24 mouse cellular contexts compared by ENCODE assay signal in the genomic region with DNA sequence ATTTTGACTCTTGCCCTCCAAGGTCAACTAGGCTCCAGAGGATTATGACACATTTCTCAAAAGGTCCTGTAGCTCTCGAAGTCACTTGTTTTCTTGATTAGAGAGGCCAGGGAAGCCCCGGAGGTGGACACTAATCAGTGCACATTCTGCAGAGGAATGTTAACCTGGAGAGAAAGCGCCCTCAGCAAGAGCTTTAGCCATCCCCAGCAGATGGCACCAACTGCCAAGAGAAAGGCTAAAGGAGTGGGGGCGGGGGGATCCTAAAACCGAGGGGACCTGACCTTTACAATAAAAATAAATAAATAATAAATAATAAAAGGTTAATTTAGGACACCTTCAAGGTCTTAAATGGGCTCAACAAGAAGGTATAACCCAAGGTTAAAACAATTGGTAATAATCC. TPM values are rescaled to one million over a fixed set of nuclear protein-coding genes. Genes with fewer than 3 reads are reported as not detected.
"Had no signal": no experiment of that assay in that cellular context is flagged by ENCODE, and none has a peak within 500 bp of the region (broad histone marks: within the 10 kb centered on the region; RNA-seq: fewer than 3 reads in every experiment).

No protein-coding gene starts in this region.

- H3K4me3 ChIP-seq: limb, embryonic 13.5 days; liver, embryonic 15.5 days; midbrain, embryonic 10.5 days; midbrain, embryonic 15.5 days; neural tube, embryonic 12.5 days; stomach, embryonic 15.5 days had no signal

- H3K36me3 ChIP-seq: limb, embryonic 13.5 days; liver, embryonic 15.5 days; midbrain, embryonic 10.5 days; midbrain, embryonic 15.5 days; neural tube, embryonic 12.5 days; stomach, embryonic 15.5 days had no signal

- DNase-seq: kidney, adult 9 months; kidney, postnatal 14 days; left cerebral cortex, postnatal 4 days; lung, embryonic 14.5 days; lung, postnatal 10 days; lung, postnatal 4 days; right cerebral cortex, postnatal 14 days; thymus, adult 2 months; thymus, postnatal 4 days had no signal

- H3K9ac ChIP-seq: limb, embryonic 13.5 days; liver, embryonic 15.5 days; lung, embryonic 14.5 days; midbrain, embryonic 15.5 days; neural tube, embryonic 12.5 days; stomach, embryonic 15.5 days had no signal

- H3K27me3 ChIP-seq: limb, embryonic 13.5 days; liver, embryonic 15.5 days; midbrain, embryonic 15.5 days; neural tube, embryonic 12.5 days; stomach, embryonic 15.5 days had no signal

- H3K27ac ChIP-seq: limb, embryonic 13.5 days; liver, embryonic 15.5 days; midbrain, embryonic 10.5 days; midbrain, embryonic 15.5 days; neural tube, embryonic 12.5 days; stomach, embryonic 15.5 days had no signal

- H3K4me2 ChIP-seq: limb, embryonic 13.5 days; liver, embryonic 15.5 days; lung, embryonic 14.5 days; midbrain, embryonic 15.5 days; neural tube, embryonic 12.5 days; stomach, embryonic 15.5 days had no signal

- ATAC-seq: midbrain, embryonic 15.5 days had no signal

- H3K9me3 ChIP-seq: limb, embryonic 13.5 days; liver, embryonic 15.5 days; midbrain, embryonic 10.5 days; midbrain, embryonic 15.5 days; neural tube, embryonic 12.5 days; stomach, embryonic 15.5 days had no signal

- H3K4me1 ChIP-seq: limb, embryonic 13.5 days; midbrain, embryonic 15.5 days; neural tube, embryonic 12.5 days; stomach, embryonic 15.5 days had no signal

RNA-seq across cellular contexts. Expression of a gene that starts 17.9 kb away (rescaled TPM):
- total RNA-seq: layer of hippocampus, adult 8-10 months had no signal

RNA-seq across cellular contexts. Expression of a gene that starts 25.6 kb away (rescaled TPM):
- total RNA-seq: layer of hippocampus, adult 8-10 months; layer of hippocampus, postnatal 14 days; left cerebral cortex, adult 18-20 months; left cerebral cortex, postnatal 10 days; left cerebral cortex, postnatal 4 days; megakaryocyte, adult 5-6 weeks; monocyte, adult 5-6 weeks; neutrophil, adult 5-6 weeks had no signal
- polyA plus RNA-seq: large intestine, adult 2 months; limb, embryonic 13.5 days; liver, embryonic 15.5 days; lung, embryonic 14.5 days; midbrain, embryonic 10.5 days; midbrain, embryonic 15.5 days; neural tube, embryonic 12.5 days; spleen, adult 2 months; stomach, embryonic 15.5 days; thymus, adult 2 months had no signal

RNA-seq across cellular contexts. Expression of a gene that starts 25.7 kb away (rescaled TPM):
- total RNA-seq: layer of hippocampus, adult 8-10 months; layer of hippocampus, postnatal 14 days; left cerebral cortex, adult 18-20 months; left cerebral cortex, postnatal 10 days; left cerebral cortex, postnatal 4 days; megakaryocyte, adult 5-6 weeks; monocyte, adult 5-6 weeks; neutrophil, adult 5-6 weeks had no signal
- polyA plus RNA-seq: large intestine, adult 2 months; limb, embryonic 13.5 days; liver, embryonic 15.5 days; lung, embryonic 14.5 days; midbrain, embryonic 10.5 days; neural tube, embryonic 12.5 days; spleen, adult 2 months; stomach, embryonic 15.5 days; thymus, adult 2 months had no signal
